Mouse (Mus musculus): ENCODE measurements around the gene Igfbp5.

Gene Igfbp5

GRCm38 (mm10) chr1:72809951-72810675 is 64.6 kb downstream of the Igfbp5 start:
- DNase-seq (ENCODE audit: low spot score): no peak

- no peak for DNase-seq (ENCODE audit: low spot score)
These were observed 65.4 kb downstream of the Igfbp5 start for GRCm38 (mm10) chr1:72809304-72809703.
